Mouse (Mus musculus): ENCODE measurements around the gene Stum. TPM values are rescaled to one million over a fixed set of nuclear protein-coding genes. Genes with fewer than 3 reads are reported as not detected.

Gene Stum
- polyA plus RNA-seq, 1 experiment from 2014 or later: 3.1 TPM

GRCm38 (mm10) chr1:180444411-180444810 lies 38.9 kb downstream of the Stum start:
- Histone ChIP-seq H3K27me3 (ENCODE audit: insufficient read depth, poor library complexity, severe bottlenecking) (no peaks in the 10 kb centered on the region), H3K4me3 (no peak overlapping the region), H3K4me1 (replicated peaks) (peaks cover 6% of the 10 kb centered on the region; the same call in 1 of the 2 replicates), H3K27ac (peak overlapping the region; percentile 53), H3K36me3 (no peaks in the 10 kb centered on the region; the same call in 1 of the 2 replicates), H3K9me3 (no peaks in the 10 kb centered on the region)
- DNase-seq (ENCODE audit: low spot score): no peak
- 55% methylated on average over 3 of the region's 3 CpGs for WGBS

GRCm38 (mm10) chr1:180439496-180439895 lies 43.8 kb downstream of the Stum start:
- 89% methylated on average over 4 of the region's 4 CpGs for WGBS
- Histone ChIP-seq H3K4me3 (no peak overlapping the region), H3K27me3 (ENCODE audit: insufficient read depth, poor library complexity, severe bottlenecking) (peaks cover 3% of the 10 kb centered on the region; the same call in 1 of the 2 replicates), H3K27ac (no peak overlapping the region), H3K4me1 (replicated peaks) (peaks cover 15% of the 10 kb centered on the region), H3K36me3 (peaks cover 2% of the 10 kb centered on the region; the same call in 1 of the 2 replicates), H3K9me3 (no peaks in the 10 kb centered on the region)
- no peak for DNase-seq (ENCODE audit: low spot score)

GRCm38 (mm10) chr1:180434925-180435324 lies 48.4 kb downstream of the Stum start:
- Histone ChIP-seq H3K27ac (no peak overlapping the region), H3K4me3 (peak overlapping the region; percentile 13; the same call in 1 of the 2 replicates), H3K9me3 (no peaks in the 10 kb centered on the region), H3K36me3 (0 out of 2 replicates have a peak, but pooled peaks cover 2% of the 10 kb centered on the region), H3K27me3 (ENCODE audit: insufficient read depth, poor library complexity, severe bottlenecking) (peaks cover 3% of the 10 kb centered on the region; the same call in 1 of the 2 replicates), H3K4me1 (replicated peaks) (peaks cover 38% of the 10 kb centered on the region)
- WGBS: 9% methylated on average over 9 of the region's 9 CpGs
- DNase-seq (ENCODE audit: low spot score): peak; percentile 20

GRCm38 (mm10) chr1:180433796-180434566 lies 49.3 kb downstream of the Stum start:
- DNase-seq (ENCODE audit: low spot score): peak; percentile 80
- peak overlapping the region; percentile 90 for H3K27ac ChIP-seq
- H3K27me3 ChIP-seq (ENCODE audit: insufficient read depth, poor library complexity, severe bottlenecking): peaks cover 3% of the 10 kb centered on the region; the same call in 1 of the 2 replicates
- 19% methylated on average over 7 of the region's 7 CpGs for WGBS
- H3K4me3 ChIP-seq: peak overlapping the region; percentile 51; the same call in 1 of the 2 replicates
- H3K4me1 ChIP-seq (replicated peaks): peaks cover 38% of the 10 kb centered on the region
- H3K9me3 ChIP-seq: no peaks in the 10 kb centered on the region
- 0 out of 2 replicates have a peak, but pooled peaks cover 2% of the 10 kb centered on the region for H3K36me3 ChIP-seq

- Histone ChIP-seq H3K27me3 (ENCODE audit: insufficient read depth, poor library complexity, severe bottlenecking) (peaks cover 3% of the 10 kb centered on the region; the same call in 1 of the 2 replicates), H3K4me1 (replicated peaks) (peaks cover 38% of the 10 kb centered on the region), H3K4me3 (peak overlapping the region; percentile 51), H3K36me3 (0 out of 2 replicates have a peak, but pooled peaks cover 2% of the 10 kb centered on the region), H3K27ac (peak overlapping the region; percentile 90), H3K9me3 (no peaks in the 10 kb centered on the region)
- peak; percentile 73 for DNase-seq (ENCODE audit: low spot score)
- 1% methylated on average over 16 of the region's 16 CpGs for WGBS
These were observed 50.2 kb downstream of the Stum start for GRCm38 (mm10) chr1:180433098-180433538.

GRCm38 (mm10) chr1:180431833-180432232 lies 51.5 kb downstream of the Stum start:
- H3K9me3 ChIP-seq: no peaks in the 10 kb centered on the region
- no peak overlapping the region for H3K27ac ChIP-seq
- 78% methylated on average over 12 of the region's 12 CpGs for WGBS
- H3K4me1 ChIP-seq (replicated peaks): peaks cover 38% of the 10 kb centered on the region
- H3K4me3 ChIP-seq: no peak overlapping the region
- no peak for DNase-seq (ENCODE audit: low spot score)
- peaks cover 3% of the 10 kb centered on the region; the same call in 1 of the 2 replicates for H3K27me3 ChIP-seq (ENCODE audit: insufficient read depth, poor library complexity, severe bottlenecking)
- H3K36me3 ChIP-seq: no peaks in the 10 kb centered on the region

- Histone ChIP-seq H3K36me3 (no peaks in the 10 kb centered on the region), H3K4me1 (replicated peaks) (peaks cover 29% of the 10 kb centered on the region), H3K27me3 (ENCODE audit: insufficient read depth, poor library complexity, severe bottlenecking) (no peaks in the 10 kb centered on the region), H3K27ac (no peak overlapping the region), H3K9me3 (no peaks in the 10 kb centered on the region), H3K4me3 (no peak overlapping the region)
- no peak for DNase-seq (ENCODE audit: low spot score)
- 87% methylated on average over 5 of the region's 5 CpGs for WGBS
These were observed 53.5 kb downstream of the Stum start for GRCm38 (mm10) chr1:180429819-180430218.

- Histone ChIP-seq H3K4me3 (no peak overlapping the region), H3K27ac (no peak overlapping the region), H3K27me3 (ENCODE audit: insufficient read depth, poor library complexity, severe bottlenecking) (no peaks in the 10 kb centered on the region), H3K36me3 (no peaks in the 10 kb centered on the region), H3K9me3 (no peaks in the 10 kb centered on the region), H3K4me1 (replicated peaks) (peaks cover 22% of the 10 kb centered on the region)
- WGBS: 86% methylated on average over 8 of the region's 8 CpGs
- DNase-seq (ENCODE audit: low spot score): no peak
These were observed 54.4 kb downstream of the Stum start for GRCm38 (mm10) chr1:180428871-180429270.

- Histone ChIP-seq H3K27me3 (ENCODE audit: insufficient read depth, poor library complexity, severe bottlenecking) (no peaks in the 10 kb centered on the region), H3K36me3 (no peaks in the 10 kb centered on the region), H3K4me1 (replicated peaks) (peaks cover 22% of the 10 kb centered on the region), H3K9me3 (no peaks in the 10 kb centered on the region), H3K4me3 (no peak overlapping the region), H3K27ac (no peak overlapping the region)
- DNase-seq (ENCODE audit: low spot score): peak; percentile 64
- WGBS: 39% methylated on average over 9 of the region's 9 CpGs
These were observed 55.1 kb downstream of the Stum start for GRCm38 (mm10) chr1:180428101-180428712.

GRCm38 (mm10) chr1:180427685-180428084 lies 55.6 kb downstream of the Stum start:
- Histone ChIP-seq H3K36me3 (no peaks in the 10 kb centered on the region), H3K27me3 (ENCODE audit: insufficient read depth, poor library complexity, severe bottlenecking) (no peaks in the 10 kb centered on the region), H3K27ac (no peak overlapping the region), H3K4me1 (replicated peaks) (peaks cover 22% of the 10 kb centered on the region), H3K4me3 (no peak overlapping the region), H3K9me3 (no peaks in the 10 kb centered on the region)
- WGBS: 71% methylated on average over 10 of the region's 10 CpGs
- no peak for DNase-seq (ENCODE audit: low spot score)

GRCm38 (mm10) chr1:180426405-180426804 lies 56.9 kb downstream of the Stum start:
- no peaks in the 10 kb centered on the region for H3K9me3 ChIP-seq
- peaks cover 27% of the 10 kb centered on the region for H3K4me1 ChIP-seq (replicated peaks)
- no peaks in the 10 kb centered on the region for H3K36me3 ChIP-seq
- H3K27me3 ChIP-seq (ENCODE audit: insufficient read depth, poor library complexity, severe bottlenecking): no peaks in the 10 kb centered on the region
- H3K4me3 ChIP-seq: no peak overlapping the region
- H3K27ac ChIP-seq: no peak overlapping the region
- DNase-seq (ENCODE audit: low spot score): no peak
- 83% methylated on average over 6 of the region's 6 CpGs for WGBS

- Histone ChIP-seq H3K4me3 (no peak overlapping the region), H3K27me3 (ENCODE audit: insufficient read depth, poor library complexity, severe bottlenecking) (no peaks in the 10 kb centered on the region), H3K27ac (no peak overlapping the region), H3K9me3 (no peaks in the 10 kb centered on the region), H3K4me1 (replicated peaks) (peaks cover 45% of the 10 kb centered on the region), H3K36me3 (peaks cover 1% of the 10 kb centered on the region; the same call in 1 of the 2 replicates)
- no peak for DNase-seq (ENCODE audit: low spot score)
- 85% methylated on average over 3 of the region's 3 CpGs for WGBS
These were observed 59.4 kb downstream of the Stum start for GRCm38 (mm10) chr1:180423931-180424330.
